Mouse (Mus musculus) cerebral cortex, adult 2 months (tissue): ENCODE measurements around the gene Zfp85.

ENCODE experiments used
- WGBS: fragments of 180-500 bp; shearing (Covaris S2); methylation state at CpG from one replicate; pipeline ENCODE4 v1.1.7; 2018; 5-methylcytosine and 5-hydroxymethylcytosine counted together

The Zfp85 gene

DNA sequence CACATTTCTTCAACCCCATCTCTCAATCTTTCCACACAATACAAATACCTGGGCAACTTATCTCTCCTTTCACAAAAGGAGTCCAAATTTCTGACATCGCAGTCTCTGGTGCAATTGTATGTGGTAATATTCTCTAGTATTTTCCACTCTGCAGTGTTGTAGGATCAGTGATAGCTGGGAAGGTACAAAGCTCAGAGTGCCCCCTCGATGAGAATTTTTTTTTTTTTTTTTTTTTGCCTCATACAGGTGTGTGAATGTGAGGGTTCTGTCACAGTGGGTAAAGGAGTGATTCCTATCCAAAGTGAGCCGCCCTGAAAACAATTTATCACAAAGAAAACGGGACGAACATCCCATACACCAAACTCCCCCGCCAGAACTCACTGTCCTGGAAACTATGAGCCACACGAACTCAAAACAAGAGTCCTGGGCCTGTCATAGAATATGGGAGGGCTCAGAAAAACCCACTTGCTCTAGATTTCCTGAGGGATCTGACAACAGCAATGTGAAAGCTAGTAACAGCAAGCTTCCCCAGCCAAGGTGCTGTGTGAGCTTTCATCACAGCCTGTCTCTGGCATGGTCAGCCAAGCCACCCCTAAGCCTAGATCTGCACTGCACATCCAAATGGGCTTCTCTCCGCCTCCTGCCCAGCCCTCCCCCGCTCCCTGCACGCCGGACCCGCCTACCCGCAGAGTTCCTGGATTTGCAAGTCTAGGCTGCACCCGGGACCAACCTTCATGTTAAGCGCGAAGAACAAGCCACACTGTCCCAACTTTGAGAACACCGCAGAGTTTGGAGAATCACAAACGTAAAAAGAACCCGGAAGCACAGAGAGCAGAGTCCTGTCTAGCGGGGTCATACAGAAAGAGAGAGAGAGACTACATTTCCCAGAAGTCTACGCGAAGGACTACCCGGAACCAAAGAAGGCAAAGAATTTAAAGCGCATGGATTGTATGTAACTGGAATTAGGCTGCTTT lies at the start of gene Zfp85:
Gene Zfp85, minus strand, starts transcription at position 896 of the 974 bp plus-strand sequence.
- WGBS = 6% methylated on average over 24 of the region's 24 CpGs

DNA sequence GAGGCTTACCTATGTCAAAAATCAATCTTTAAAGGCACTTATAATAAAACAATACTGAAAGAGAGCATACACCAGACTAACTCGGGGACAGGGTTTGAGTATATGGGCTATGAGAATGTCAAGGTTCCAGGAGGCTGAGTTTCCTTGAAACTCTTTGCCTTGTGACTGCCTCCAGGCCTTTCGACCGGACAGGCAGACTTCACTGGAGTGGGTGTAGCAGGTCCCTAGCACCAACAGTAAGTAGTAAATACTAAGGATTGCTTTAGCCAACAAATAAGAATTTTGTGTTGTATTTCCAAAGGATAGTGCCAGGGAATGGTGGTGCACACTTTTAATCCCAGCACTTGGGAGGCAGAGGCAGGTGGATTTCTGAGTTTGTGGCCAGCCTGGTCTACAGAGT lies 44.1 kb upstream of the Zfp85 start:
- 74% methylated on average over 3 of the region's 3 CpGs for WGBS

DNA sequence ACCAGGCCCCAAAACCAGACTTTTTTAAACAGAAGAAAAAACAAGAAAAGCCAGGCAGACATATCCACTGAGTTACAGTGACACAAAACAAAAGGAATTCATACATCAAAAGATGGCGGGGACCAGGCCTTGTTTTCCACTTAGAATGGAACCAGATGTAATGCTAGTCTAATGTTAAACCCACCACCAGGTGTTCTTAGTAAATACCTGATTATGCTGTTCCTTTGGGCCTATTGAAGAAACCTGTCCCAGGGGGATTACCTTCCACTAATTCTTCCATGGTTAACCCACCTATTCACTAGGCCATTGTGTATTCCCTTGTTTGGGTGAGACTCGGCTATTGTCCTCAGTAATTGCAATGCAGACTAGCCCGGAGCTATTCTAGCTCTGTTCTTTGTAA lies 43.6 kb upstream of the Zfp85 start:
- WGBS = 63% methylated on average over 3 of the region's 3 CpGs

DNA sequence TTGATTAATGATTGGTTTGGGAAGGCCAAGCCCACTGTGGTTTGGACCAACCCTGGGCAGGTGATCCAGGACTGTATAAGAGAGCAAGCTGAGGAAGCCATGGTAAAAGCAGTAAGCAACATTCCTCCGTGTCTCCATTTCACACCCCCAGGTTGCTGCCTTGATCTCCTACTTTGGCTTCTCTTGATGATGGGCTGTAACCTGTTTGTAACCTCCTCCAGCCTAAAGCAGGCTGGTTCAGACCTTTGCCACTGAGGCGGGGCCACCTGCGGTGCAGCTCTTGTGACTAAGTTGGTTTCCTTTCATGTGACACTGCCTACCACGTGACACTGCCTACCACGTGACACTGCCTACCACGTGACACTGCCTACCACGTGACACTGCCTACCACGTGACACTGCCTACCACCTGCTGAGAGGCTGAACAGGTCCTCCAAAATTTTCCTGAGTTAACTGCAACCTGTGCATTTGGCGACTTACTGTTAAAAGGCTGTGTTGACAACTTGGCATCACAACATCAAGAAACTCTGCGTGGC lies 37.0 kb upstream of the Zfp85 start:
- WGBS = 96% methylated on average over 10 of the region's 10 CpGs

DNA sequence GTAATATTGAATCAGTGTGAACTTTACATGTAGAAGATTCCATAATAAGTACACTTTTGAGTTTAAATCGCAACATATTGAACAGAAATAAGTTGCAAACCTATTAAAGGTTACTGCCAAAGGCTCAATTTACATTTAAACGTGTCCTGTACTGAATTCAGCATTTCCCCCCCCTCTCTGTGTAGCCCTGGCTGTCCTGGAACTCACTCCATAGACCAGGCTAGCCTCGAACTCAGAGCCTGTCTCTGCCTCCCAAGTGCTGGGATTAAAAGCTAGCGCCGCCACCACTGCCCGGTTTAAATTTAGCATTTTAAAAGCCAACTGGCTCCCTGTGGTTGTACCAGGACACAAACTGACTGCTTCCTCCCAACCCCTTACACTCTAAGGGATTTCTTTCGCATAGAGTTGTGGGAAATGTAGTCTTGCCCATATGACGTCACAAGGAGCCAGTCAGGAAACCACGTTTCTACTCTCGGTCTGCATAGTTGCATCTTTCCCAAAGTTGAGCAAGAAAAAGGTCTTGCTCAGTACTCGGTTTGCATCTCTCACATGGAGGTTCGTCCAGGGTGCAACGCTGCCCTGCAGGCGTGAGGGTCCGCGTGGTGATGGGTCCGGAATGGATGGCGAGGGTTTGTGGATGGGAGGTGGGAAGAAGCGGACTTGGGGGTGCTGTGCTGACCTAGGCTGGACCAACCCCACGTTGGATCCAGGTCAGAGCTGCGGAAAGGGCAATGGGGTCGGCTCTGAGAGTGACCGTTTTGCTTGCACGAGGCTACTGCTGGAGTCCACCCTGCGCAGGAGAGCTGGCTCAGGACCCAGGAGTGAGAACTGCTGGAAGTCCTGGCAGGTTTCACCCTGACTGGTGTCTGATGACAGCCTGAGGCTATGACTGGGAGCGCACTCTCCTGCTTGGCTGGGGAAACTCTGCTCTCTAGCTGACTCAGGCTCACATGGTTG lies 24.5 kb upstream of the Zfp85 start, which contains the start of gene Zfp493:
Gene Zfp493, plus strand, starts transcription at position 429 of the 957 bp plus-strand sequence.
- 5% methylated on average over 26 of the region's 26 CpGs for WGBS

DNA sequence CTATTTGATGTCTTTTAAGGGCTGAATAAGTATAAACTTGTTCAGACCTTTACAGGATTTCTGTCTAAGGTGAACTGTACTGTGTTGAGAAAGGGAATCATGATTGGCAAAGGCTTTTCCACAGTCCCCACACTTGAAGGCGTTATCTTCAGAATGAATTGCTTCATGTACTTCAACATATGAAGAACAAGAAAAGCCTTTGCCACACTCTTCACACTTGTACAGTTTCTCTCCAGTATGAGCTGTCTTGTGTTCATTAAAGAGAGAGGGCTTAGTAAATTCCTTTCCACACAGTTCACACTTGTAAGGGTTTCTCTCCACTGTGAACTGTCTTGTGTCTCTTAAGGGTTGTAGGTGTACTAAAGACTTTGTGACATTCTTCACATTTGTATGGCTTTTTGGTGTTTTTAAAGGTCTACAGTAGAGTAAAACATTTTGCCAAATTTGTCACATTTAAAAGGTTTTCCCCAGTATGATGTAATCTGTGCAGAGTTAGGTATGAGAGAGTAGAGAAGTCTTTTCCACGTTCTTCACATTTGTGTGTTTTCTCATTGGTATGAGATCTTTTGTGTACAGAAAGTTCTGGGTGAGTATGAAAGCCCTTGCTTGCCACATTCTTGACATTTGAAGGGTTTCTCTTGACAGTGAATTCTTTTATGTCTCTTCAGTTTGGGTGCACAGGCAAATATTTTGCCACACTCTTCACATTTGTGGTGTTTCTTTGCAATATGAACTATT lies 8.2 kb upstream of the Zfp85 start:
- WGBS = 77% methylated on average over 2 of the region's 2 CpGs

DNA sequence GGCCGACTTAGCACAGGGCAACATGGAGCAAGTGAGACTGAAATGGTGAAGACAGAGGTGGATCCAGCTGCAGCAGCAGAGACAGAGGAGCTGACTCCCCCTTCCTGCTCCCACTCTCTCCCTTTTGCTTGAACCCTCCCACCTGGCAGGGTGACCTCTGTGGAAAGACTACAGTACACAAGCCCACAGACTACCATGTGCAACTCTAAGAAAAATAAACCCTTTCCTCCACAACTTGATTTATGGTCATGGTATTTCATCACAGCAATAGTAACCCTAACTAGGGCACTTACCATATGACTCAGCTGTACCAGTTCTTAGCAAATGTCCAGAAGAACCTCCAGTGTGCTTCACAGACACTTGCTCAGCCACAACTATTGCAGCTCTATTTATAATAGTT lies 4.9 kb upstream of the Zfp85 start:
- WGBS = 94% methylated on average over 1 of the region's 1 CpGs

DNA sequence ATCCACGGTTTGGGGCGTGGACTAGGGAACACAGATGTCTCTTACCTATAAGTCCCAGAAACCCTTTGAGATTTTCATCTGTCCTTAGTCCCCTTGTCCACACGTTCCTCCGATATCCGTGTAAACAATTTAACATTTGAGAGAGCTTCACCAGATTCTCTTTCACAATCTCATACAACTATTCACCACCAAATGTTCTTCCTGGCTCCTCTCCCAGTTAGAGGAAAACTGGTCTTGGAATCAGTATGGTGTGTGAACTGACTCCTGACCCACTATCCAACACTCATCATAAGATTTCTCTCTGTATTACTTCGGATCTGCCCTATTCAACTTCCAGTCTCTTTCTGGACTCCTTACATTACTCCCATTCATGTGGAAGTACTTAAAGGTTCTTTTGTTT lies 733 bp upstream of the Zfp85 start:
- WGBS = 61% methylated on average over 6 of the region's 6 CpGs

DNA sequence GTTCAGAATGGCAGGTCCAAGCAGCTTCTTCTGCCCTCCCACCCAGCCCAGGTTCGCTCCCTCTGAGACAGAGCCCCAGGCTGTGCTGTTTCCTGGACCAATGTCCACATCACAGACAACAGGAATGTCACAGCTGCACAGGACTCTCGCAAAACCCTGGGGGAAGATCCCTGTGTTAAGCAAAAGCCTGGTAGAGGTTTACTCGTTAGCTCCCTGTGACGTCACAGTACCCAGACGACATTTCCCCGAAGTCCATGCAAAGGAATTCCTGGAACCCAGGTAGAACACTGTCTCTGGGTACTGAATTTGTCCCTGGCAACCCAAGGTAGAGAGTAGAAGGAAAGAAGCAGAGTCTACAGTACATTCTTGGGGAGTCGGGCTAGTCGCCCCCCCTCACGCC lies 11.1 kb downstream of the Zfp85 start:
- WGBS = 85% methylated on average over 9 of the region's 9 CpGs

DNA sequence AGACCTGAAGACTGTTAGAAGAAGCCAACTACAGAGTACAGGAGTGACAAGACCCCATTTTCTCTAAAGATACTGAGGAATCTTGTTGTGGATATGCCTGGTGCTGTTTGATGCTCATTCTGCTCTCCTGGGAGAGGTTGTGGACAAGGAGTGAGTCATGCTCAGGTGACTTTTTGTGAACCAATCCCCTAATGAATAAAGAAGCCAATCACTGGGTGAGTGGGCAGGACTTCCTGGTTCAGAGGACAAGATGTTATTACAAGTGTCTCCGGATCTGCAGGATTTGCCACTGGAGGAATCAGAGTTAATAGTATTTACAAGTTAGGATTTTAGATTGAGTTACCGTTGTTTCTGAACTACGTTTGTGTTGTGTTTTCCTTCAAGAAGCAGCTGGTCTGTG lies 12.1 kb downstream of the Zfp85 start:
- 89% methylated on average over 3 of the region's 3 CpGs for WGBS

DNA sequence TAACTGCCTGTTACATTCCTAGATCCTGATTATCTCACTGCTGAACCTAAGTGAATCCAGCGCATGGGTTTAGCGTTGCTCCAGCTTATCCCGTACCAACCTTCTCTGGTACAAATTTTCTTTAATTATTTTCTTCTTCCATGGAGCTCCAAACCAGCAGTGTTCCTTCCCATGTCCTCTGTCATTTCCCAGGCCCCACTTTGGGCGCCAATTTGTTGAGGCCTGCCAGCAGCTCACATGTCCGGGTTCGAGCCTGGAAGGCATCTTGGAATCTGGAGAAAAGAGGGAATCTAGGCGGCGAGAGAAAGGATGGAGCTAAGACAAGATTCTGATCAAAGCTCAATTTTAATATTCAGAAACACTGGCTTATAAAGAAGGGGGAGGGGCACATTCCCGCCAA lies 20.6 kb downstream of the Zfp85 start:
- 94% methylated on average over 9 of the region's 9 CpGs for WGBS

DNA sequence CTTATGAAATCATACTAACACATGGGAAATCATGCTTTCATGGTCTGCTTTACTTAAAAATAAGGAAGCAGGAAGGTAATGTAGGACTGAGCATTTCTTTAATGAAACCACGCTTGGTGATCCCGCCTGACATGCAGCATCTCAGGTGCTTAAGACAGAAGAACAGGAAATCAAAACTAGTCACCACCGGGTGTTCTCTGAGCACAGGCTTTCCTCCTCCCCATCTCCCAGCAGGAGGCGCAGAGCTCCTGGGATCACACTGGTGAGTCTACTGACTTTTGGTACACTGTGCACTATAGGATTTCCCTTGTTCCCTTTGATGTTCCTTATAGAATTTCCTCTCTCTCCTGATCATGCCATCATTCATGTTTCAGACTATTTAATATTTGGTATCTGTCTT lies 25.6 kb downstream of the Zfp85 start:
- 26% methylated on average over 4 of the region's 4 CpGs for WGBS

DNA sequence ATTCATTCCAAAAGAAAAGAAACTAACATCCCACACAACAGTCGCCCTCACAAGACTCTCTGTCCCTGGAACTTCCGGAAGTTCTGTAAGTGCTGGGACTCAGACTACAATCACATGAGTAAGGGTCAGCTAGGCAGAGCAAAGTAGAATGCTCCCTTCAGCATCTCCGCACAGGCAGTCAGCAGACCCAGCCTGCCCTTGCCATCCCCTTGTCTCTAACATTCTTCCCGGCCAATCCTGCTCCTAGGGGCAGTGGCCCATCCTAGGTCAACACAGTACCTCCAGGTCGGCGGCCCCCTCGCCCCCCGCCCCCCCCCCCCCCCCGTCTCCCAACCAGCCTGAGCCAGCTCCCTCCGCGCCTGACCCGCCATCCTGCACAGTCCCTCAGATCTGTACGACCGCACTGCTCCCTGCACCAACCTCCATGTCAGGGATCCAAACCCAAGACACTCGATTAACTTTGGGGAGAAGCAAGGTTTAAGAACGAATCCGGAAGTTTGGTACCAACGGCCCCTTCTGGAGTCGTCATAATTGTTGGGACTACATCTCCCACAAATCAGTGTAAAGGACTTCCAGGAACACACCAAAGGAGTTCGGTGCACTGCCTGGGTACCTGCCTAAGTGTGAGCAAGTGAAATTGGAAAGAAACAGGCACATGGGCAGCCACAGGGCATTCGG lies 26.2 kb downstream of the Zfp85 start, which contains the start of gene Zfp65:
Gene Zfp65, minus strand, starts transcription at position 533 of the 678 bp plus-strand sequence.
- WGBS = 2% methylated on average over 20 of the region's 21 CpGs

DNA sequence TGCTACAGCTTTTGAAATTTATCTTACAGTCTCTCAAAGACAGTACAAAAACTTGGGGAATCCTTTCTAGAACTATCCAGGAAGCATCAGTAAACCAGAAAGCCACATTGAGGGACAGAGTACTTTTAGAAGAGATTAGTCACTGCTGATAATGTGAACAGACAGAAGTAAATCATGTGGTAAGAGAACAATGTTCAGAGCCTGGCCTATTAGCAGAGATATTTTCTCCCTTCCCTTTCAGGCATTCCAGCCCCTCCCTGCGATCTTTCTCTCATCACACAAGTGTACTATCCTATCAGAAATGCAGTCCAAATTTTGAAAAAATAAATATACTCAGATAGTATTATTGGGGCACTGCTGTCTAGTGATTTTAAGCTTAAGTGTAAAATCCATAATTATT lies 26.9 kb downstream of the Zfp85 start:
- 54% methylated on average over 1 of the region's 1 CpGs for WGBS

DNA sequence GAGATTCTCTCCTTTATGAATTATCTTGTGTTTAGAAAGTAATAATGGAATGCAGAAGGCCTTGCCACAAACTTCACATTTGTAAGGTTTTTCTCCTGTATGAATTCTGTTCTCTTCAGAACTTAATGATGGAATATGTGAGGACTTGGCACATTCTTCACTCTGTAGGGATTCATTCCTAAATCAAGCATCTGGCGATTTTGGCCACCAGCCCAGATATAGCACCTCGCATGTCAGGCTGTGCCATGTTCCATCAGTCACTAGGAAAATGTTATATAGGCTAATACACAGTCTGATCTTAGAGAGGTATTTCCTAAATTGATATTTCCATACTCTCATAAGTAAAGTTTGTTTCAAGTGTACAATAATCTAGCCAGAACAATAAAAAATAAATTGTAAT lies 29.7 kb downstream of the Zfp85 start:
- WGBS = 44% methylated on average over 2 of the region's 2 CpGs

DNA sequence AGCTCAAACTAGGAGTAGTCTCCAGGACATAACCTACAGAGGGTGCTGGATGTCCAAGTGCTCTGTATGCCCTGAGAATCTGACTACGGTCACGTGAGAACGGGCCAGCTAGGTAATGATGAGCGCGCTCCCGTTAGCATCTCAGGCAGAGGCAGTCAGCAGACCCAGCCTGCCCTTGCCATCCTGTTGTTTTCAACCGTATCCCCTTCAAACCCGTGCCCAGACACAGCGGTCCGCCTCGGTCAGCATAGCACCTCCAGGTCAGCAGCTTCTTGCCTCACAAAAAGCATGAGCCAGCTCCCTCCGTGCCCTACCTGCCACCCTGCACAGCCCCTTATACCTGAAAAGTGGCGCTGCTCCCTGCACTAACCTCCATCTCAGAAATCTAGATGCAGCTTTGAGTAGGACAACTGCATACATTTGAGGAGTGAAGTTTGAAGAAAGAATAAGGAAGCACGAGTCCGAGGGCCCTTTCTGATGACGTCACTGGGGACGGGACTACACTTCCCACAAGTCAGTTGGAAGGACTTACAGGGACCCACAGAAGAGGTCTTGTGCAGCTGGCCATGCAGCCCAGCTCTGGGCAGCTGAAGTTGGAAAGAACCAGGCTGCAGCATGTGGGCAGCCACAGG lies 31.1 kb downstream of the Zfp85 start:
- WGBS = under 1% methylated on average over 17 of the region's 17 CpGs
